Mouse (Mus musculus): ENCODE results near the gene Ribc1. TPM values are rescaled to one million over a fixed set of nuclear protein-coding genes. Genes with fewer than 3 reads are reported as not detected.

The Ribc1 gene
- polyA plus RNA-seq (2012; rRNA removed) = 0.12 and 0.15 TPM in 2 replicates

DNA sequence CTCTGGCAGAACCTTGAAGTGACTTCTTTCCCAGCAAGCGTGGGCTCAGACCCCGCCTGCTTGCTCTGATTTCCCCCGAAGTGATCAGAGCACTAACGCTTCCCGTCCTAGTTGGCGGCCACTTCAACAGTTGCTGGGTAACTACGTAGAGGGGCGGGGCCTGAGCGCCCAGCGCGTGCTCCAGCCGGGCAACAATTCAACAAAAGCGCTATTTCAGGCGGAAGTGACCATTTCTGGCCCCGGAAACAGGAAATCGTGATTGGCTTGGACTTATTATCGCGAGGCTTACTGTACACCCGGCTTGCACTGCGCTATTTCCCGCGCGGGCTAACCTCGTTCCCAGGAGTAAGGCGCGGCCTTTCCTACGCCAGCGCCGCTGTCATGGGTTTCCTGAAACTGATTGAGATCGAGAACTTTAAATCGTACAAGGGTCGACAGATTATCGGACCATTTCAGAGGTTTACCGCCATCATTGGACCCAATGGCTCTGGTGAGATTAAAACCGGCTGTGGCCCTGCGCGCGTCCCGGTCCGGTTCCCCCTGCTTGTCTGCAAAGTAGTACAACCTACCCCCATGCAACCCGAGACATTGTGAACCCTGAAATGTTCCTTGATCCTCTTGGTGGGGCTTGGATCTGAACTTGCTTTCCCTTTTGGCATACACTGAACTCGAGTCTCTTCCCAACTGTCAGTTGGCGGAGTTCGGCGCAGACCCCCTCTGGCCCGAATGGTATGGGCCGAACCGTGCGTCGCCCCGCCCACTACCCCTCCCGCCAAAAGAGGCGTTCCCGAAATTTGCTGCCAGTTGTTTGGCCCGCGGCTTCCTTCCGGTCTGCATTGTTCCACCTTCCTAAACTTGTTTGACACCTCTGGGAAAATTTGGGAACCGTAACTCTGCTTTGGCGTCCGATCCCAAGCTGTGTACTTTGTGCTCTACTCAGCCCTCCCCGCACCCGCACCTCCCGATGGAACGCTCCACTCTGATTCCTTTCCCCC is at the start of gene Ribc1, which contains the start of gene Smc1a:
Gene Ribc1, minus strand, starts transcription at position 145 of the 995 bp plus-strand sequence.
Gene Smc1a, plus strand, starts transcription at position 278 of the 995 bp plus-strand sequence.

GRCm38 (mm10) chrX:152001737-152002710 is 14.1 kb downstream of the Ribc1 start, which contains the start of gene Hsd17b10:
Gene Hsd17b10, plus strand, starts transcription at chrX:152001845.

Other genes with a start within 250 kb of the Ribc1 start
- gene Huwe1, start 215.5 kb downstream of the Ribc1 start, polyA plus RNA-seq (2012; rRNA removed) = 9.9 and 14.5 TPM in 2 replicates
- gene Hsd17b10, start 14.4 kb downstream of the Ribc1 start, polyA plus RNA-seq (2012; rRNA removed) = 41.8 and 45.4 TPM in 2 replicates
- gene Smc1a, start 133 bp upstream of the Ribc1 start, polyA plus RNA-seq (2012; rRNA removed) = 4.1 and 6.0 TPM in 2 replicates
- 6.9 and 7.2 TPM in 2 replicates for gene Iqsec2, start 128.0 kb upstream of the Ribc1 start, polyA plus RNA-seq (2012; rRNA removed)
- 30.0 and 31.5 TPM in 2 replicates for gene Kdm5c, start 216.7 kb upstream of the Ribc1 start, polyA plus RNA-seq (2012; rRNA removed)